Mouse (Mus musculus) large intestine, adult 2 months (tissue): ENCODE data around the gene Tm9sf1. TPM values are rescaled to one million over a fixed set of nuclear protein-coding genes. Genes with fewer than 3 reads are reported as not detected.
A peak's percentile ranks its signal among the peaks of the same experiment; 100 is the strongest.

Experiments used
- DNase-seq: peaks from one replicate; pipeline ENCODE4 v3.0.0-alpha.2; 2012; ENCODE audit warnings: low read depth, low spot score
- WGBS: fragments of 180-500 bp; shearing (Covaris S2); methylation state at CpG from one replicate; pipeline ENCODE4 v1.1.7; 2018; 5-methylcytosine and 5-hydroxymethylcytosine counted together
- polyA plus RNA-seq: library from polyadenylated mRNA; depleted of rRNA; stranded (reverse); fragments of >200 nt; gene quantifications from 2 replicates; pipeline ENCODE4 v1.2.3, GENCODE M21; 2012; rRNA removed

The Tm9sf1 gene
- polyA plus RNA-seq = 96.9 and 108 TPM in 2 replicates

DNA sequence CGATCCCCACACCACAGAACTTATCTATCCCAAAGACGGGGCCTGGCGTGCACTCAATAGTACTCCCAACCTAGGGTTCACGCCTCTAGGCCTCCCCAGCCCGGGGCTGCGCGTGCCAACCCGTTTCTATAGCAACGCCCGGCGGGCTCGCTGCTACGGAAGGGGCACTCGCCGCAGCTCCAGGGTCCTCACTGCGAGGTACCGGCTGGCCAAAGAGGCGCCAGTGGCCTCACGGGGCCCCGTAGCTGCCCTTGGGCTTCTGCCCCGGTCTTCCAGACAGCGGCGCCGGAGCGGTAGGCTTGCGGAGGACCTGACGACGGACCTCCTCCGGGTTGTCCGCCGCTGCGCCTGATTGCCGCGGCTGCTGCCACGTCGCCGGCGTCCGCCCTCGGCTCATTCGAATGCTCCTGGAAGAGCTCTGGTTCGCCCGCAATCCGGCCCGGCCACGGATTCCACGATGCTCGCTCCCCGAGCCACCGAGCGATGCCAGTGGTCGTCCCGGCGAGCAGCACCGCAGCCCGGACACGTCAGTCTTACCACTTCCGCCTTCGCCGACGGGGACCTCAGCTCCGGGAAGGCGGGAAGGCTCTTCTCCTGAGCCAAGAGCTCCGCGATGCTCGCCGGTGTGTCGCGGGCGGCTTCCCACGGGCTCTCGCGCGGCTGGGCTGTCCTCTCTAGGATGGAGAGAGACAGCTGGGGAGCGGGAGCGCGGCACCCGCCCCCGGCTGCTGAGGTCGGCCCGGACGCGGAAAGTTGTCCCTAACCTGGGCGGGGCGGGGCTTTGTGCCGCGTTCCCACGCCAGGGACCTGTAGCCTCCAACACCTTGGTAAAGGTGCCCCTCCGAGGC, at the start of gene Tm9sf1:
Gene Tm9sf1 (minus strand): TSS at position 747 of the 848 bp plus-strand sequence.
- under 1% methylated on average over 89 of the region's 89 CpGs for WGBS
- DNase-seq = no peak

GRCm38 (mm10) chr14:55689433-55689832, 45.8 kb upstream of the Tm9sf1 start:
- 52% methylated on average over 10 of the region's 10 CpGs for WGBS

GRCm38 (mm10) chr14:55682118-55682493, 38.5 kb upstream of the Tm9sf1 start:
- DNase-seq = no peak
- 2% methylated on average over 3 of the region's 3 CpGs for WGBS

More at GRCm38 (mm10) chr14:55689433-55689832, 45.8 kb upstream of the Tm9sf1 start:
- DNase-seq = no peak

GRCm38 (mm10) chr14:55681160-55682117, 37.8 kb upstream of the Tm9sf1 start, which contains the start of gene Tinf2:
Tinf2 (minus strand) TSS chr14:55681820.
- WGBS = under 1% methylated on average over 66 of the region's 66 CpGs
- DNase-seq = peak; percentile 87

DNA sequence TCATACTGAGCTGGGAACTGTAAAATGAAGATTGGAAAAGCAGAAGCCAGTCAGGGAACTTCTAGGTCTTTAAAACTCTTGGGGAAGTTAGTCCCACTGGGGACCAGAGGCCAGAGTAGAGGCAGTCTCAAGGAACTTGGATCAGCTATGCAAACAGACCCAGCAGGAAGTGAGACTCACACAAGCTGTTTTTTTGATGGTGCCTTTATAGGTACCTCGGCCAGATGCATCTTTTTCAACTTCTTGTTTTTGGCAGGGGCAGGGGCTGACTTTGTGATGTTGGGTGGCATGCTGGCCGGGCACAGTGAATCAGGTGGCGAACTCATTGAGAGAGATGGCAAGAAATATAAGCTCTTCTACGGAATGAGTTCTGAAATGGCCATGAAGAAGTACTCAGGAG, 34.0 kb upstream of the Tm9sf1 start:
- DNase-seq = no peak
- 69% methylated on average over 4 of the region's 4 CpGs for WGBS

DNA sequence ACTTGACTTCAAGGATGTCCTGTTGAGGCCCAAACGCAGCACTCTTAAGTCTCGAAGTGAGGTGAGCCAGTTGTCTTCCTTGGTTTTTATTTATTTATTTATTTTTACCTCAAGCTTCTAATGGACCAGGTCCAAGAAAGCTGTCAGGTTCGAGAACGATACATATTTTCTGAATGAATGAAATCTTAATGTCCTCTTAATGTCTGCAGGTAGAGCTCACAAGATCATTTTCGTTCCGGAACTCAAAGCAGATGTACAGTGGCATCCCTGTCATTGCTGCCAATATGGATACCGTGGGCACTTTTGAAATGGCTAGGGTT, 29.1 kb upstream of the Tm9sf1 start:
- no peak for DNase-seq
- 56% methylated on average over 7 of the region's 7 CpGs for WGBS

- under 1% methylated on average over 38 of the region's 38 CpGs for WGBS
- DNase-seq = peak; percentile 86
Measured at GRCm38 (mm10) chr14:55671833-55672740, 28.5 kb upstream of the Tm9sf1 start, which contains the start of the genes Gmpr2 and Nedd8. Gmpr2 (plus strand) TSS chr14:55671941. Nedd8 (minus strand) TSS chr14:55672124.

DNA sequence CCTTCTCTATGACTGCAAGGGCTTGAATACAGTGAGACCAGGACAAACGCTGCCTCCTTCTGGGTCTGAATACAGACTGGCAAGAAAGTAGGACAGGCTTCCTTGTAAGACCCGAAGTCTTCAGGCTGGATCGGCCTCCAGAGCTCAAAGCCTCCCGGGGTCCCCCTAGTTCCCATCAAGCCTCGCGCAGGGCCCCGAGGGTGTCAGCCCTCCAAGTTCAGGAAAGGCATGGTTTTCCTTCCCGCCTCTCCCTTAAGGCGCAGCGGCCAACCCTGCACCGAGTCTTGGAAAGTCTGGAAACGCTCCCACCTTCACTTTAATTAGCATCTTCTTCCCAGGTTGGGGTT, 27.9 kb upstream of the Tm9sf1 start:
- under 1% methylated on average over 12 of the region's 12 CpGs for WGBS
- no peak for DNase-seq

GRCm38 (mm10) chr14:55660636-55661035, 17.0 kb upstream of the Tm9sf1 start:
- DNase-seq = no peak
- WGBS = 47% methylated on average over 2 of the region's 2 CpGs

DNA sequence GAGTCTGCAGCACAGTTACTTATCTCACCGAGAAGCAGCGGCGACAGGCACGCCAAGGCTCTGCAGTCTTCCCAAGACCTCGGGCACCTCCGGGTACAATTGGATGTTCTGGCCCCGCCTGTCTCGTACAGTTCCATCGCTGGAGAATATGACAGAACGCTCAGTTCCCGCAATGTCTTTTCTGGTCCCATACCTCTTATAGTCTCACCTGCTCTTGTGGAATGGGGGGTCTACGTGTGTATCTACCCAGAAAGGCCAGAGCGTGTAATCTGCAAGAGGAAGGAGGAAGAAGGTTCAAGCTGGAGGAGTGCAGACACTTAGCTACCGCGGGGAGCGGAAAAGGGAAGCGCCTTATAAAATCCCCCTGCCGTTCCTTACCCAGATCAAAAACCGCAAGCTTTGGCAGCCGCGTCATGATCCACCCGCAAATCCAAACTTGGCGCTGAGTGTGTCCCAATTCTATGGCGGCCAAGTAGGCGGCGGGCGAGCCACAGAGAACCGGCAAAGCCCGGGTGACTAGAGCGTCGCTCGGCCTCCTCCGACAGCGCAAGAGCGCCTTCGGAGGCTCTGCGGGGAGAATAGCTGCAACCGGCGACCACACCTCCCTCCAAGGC, 16.5 kb upstream of the Tm9sf1 start, which contains the start of gene Mdp1:
Gene Mdp1 (minus strand): TSS at position 549 of the 614 bp plus-strand sequence.
- under 1% methylated on average over 39 of the region's 39 CpGs for WGBS
- DNase-seq = no peak

DNA sequence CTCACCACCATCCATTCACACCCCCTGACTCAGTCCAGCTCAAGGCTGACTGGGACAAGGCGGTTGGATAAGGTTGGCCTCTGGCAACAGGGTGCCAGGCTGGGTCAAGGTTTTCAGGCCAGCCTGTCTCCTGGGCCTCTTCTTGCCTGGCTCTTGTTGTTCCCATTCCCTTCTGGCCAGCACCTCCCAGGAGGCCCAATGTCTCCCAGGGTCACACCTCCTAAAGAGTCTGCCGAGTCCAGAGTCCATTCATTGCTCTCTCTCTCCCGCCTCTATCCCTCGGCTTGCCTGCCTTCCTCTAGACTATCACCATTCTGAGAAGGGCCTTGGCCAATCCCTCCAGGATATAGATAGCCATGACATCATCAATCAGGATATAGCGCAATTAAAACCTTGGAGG, 14.4 kb upstream of the Tm9sf1 start:
- 39% methylated on average over 5 of the region's 5 CpGs for WGBS
- DNase-seq = peak; percentile 90

- WGBS = 82% methylated on average over 3 of the region's 3 CpGs
Measured at GRCm38 (mm10) chr14:55656935-55657334, 13.3 kb upstream of the Tm9sf1 start.

GRCm38 (mm10) chr14:55651528-55651927, 7.9 kb upstream of the Tm9sf1 start:
- 88% methylated on average over 7 of the region's 7 CpGs for WGBS
- DNase-seq = no peak

More at GRCm38 (mm10) chr14:55656935-55657334, 13.3 kb upstream of the Tm9sf1 start:
- DNase-seq = no peak

DNA sequence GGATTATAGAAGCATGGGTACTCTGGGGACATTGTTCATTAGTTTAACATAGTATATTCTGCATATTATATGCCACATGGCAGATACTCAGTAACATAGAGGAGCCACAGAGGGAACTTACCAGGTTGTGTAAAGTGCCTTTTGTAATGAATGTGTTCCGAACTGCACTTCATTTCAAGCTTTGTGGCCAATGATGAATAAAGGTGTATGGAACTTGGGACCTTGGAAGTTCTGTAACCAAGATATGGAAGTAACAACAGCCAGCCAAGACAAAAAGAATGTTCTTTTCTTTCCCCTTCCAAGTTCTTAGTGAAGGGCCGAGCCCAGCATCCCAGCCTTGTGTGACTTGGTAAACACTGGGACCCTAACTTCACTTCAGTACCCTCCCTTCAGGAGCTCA, 6.3 kb upstream of the Tm9sf1 start, which contains the start of gene Tssk4:
Gene Tssk4 (plus strand): TSS at position 301 of the 400 bp plus-strand sequence.
- DNase-seq = no peak
- 94% methylated on average over 2 of the region's 2 CpGs for WGBS

DNA sequence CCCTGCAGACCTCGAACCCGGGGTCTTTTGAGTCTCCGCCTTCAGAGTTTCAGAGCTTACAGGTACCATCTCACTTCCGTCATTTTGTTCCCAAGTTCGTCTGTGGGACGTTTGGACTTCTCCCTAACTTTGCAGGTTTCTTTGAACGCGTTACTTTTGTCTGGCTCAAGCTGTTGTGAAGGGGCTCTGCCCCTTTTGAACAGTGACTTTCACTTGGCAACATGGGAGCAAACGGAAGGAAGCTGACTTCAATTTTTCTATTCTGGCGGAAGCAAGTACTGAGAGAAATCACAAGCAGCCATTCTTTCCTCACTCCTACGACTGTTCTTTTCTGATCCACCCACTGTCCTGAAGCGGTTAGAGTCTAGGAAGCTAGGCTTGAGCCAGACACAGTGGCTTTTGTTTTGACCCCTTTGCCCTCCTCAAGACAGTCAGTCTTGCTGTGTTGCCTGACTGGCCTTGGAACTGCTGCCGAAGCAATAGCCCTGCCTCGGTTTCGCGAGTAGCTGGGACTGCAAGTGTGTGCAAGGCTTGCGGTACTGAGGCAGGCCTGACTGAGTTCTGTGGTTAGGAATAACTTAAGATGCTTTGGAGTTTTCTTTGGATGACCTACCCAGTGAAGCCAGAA, 769 bp upstream of the Tm9sf1 start:
- no peak for DNase-seq
- 4% methylated on average over 17 of the region's 17 CpGs for WGBS

DNA sequence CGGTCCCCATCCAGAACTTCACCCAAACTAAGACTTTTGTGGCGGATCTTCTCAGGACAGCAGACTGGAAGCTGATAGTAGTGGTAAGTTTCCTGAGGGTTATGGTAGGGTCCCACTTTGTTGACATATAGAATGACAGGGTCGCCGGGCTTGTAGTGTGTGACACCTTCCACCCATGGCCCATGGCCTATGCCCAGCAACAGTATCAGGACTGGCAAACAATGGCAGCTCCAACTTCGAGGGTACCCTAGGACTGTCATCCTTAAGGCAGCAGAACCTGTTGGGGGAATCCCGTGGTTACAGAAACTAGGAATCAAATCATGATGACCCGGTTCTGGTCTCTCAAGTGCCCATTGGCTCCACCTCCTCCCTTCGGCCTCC, 937 bp downstream of the Tm9sf1 start:
- 13% methylated on average over 8 of the region's 8 CpGs for WGBS
- no peak for DNase-seq

DNA sequence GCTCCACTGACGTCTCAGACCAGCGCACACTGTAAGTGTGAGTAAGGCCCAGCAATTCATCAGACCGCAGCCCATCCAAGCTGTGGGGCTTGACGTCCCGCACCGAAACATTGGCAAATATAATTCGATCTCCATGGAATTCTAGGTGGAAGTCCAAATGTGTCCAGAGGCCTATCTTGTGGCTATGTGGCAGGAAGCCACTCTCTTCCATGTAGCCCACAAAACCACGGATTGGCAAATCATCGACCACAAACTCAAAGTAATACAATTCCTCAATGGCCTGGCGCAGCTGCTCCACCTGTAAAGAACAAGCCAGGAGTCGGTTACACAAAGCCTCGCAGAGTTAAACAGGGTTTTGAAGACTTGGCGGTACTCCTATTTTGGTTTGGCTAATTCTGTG, 2.3 kb downstream of the Tm9sf1 start:
- WGBS = 92% methylated on average over 13 of the region's 13 CpGs
- no peak for DNase-seq

DNA sequence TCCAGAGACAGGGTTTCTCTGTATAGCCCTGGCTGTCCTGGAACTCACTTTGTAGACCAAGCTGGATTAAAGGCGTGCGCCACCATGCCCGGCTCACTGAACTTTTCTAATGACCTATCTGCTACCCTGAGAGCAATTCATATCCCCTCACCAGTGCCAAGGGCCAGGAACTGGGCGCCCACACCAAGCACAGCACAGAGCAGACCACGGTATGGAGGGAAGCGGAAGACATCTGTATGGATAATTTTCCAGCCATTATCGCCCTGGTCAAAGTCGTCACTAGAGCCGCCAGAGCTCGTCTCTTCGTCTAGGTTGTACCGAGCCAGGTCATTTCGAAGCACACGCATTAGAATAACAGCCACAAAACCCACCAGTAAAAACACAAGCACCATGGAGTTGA, 2.8 kb downstream of the Tm9sf1 start:
- 96% methylated on average over 14 of the region's 14 CpGs for WGBS
- DNase-seq = no peak
